Mouse (Mus musculus): ENCODE measurements around the gene Tcf21.

The Tcf21 gene

GRCm38 (mm10) chr10:22819871-22820590, at the start of gene Tcf21:
Tcf21 (minus strand) TSS chr10:22820174.
- DNase-seq (ENCODE audit: low spot score), result peak; percentile 67

DNA sequence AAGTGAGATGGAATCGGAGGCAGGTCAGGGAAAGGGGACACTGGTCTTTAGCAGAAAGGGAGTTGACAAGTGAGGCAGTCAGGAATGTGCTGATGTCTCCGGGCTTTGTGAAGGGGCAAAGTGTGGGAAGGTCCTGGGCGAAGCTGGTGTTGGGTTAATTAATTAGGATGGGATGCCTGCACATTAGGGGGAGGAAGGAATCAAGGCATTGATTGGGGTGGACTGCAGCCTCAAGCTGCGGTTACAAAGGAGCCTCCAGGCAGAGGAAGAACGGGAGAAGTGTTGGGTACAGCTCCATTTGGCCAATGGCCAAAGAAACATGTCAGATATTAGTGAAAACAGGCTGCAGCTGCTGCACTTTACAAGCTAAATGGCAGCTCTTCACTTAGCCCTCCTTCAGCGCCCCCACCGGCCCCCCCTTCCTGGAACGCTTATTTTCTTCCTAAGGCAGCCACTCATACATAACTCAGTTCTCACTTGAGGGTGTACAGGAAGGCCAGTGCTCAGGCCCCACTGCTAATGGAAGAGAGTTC, 48.5 kb upstream of the Tcf21 start:
- DNase-seq (ENCODE audit: low spot score), result no peak

- DNase-seq (ENCODE audit: low spot score), result no peak
Measured at GRCm38 (mm10) chr10:22867210-22867609, 47.2 kb upstream of the Tcf21 start.

DNA sequence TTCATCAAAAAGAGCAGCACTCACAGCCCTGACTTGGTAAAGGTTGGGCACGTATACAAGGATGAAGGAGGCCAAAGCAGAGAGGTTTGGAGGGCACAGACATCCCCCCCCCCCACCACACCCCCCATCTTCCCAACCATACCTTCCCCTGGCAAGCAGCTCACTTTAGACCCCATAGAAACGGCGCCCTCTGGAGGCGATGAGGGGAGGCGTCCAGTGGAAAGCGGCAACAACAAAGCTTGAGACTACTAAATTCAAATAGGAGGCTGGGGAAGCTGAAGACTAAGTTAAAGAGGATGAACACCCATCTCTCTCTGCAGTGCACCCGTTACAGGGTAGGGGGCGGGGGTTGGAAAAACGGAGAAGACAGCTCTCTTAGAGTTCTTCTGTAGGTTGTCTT, 38.1 kb upstream of the Tcf21 start:
- peak; percentile 42 for DNase-seq (ENCODE audit: low spot score)

- DNase-seq (ENCODE audit: low spot score), result no peak
Measured at GRCm38 (mm10) chr10:22854330-22854729, 34.4 kb upstream of the Tcf21 start.

DNA sequence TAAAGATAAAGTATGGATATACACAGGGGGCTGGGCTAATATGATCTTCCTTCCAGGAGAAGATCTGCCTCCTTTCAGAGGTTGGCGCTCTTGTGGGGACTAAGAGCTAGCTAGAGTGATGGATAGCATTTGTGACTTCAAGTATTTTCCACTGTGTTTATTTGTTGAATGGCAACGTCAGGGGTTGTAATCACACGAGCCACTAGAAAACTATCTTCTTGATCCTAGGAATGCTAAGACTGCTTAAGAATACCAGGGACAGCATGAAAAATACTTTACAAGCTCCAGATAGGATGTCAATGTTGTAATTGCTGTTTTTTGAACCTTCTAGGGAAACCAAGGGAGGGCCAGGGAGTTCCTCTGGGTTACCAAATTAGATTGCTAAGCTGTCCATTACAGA, 25.4 kb upstream of the Tcf21 start:
- DNase-seq (ENCODE audit: low spot score), result no peak

- no peak for DNase-seq (ENCODE audit: low spot score)
Measured at GRCm38 (mm10) chr10:22844731-22845130, 24.8 kb upstream of the Tcf21 start.

GRCm38 (mm10) chr10:22843440-22844361, 23.7 kb upstream of the Tcf21 start:
- DNase-seq (ENCODE audit: low spot score), result peak; percentile 64

- DNase-seq (ENCODE audit: low spot score), result peak; percentile 51
Measured at GRCm38 (mm10) chr10:22842781-22843439, 22.9 kb upstream of the Tcf21 start.

DNA sequence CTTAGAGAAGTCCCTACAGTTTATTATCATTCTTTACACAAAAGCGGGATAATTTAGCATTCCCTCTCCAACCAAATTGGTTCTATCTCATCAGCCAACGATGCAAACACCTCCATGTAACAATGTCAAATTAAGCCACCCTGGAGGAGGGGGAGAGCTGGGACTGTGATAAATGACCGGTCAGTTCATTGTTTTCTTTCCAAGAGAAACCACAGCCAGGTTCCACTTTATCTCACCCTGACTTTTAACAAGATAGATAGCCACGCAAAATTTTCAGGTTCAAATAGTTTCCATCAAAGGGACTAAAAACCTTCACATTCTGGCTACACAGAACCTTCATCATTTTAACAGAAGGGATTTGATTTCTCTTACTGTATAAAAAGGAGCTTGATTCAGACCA, 22.1 kb upstream of the Tcf21 start:
- peak; percentile 50 for DNase-seq (ENCODE audit: low spot score)

DNA sequence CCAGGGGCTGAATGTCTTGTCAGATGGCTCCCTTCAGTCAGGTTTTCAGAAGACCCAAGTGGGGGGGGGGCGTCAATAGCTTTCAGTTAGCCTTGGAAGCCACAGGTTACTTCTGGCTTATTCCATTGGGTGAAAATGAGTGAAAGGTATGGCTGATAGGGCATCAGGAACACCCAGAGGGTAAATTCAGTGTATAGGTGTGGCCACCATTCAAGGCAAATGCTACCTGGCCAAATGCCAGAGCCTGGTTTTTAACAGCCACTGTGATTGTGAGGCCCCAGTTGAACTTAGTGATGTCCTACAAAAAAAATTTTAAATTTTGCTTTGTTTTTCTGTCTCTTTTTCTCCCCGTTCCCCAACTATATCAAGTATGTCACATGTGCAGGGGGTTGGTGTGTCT, 6.3 kb upstream of the Tcf21 start:
- no peak for DNase-seq (ENCODE audit: low spot score)

DNA sequence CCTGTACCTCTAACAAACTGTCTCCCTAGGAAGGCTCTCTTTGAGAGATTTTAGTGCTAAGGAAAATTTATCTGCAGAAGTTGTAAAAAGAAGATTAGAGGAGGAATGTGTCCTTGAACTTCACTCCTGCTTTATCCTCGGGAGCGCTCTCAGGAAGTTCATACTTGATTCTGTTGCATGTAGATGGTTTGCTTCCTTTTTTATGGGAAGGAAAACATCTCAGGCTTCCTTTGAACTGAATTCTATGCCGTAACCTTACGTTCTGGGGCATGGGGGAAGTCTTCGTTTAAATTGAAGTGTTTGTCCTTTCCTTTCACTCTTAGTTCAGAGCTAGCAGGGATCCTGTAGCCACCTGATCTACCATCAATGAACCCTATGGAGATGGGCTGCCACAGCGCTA, 2.9 kb upstream of the Tcf21 start:
- DNase-seq (ENCODE audit: low spot score), result peak; percentile 16

GRCm38 (mm10) chr10:22822486-22822885, 2.5 kb upstream of the Tcf21 start:
- DNase-seq (ENCODE audit: low spot score), result no peak

GRCm38 (mm10) chr10:22821709-22822108, 1.7 kb upstream of the Tcf21 start:
- DNase-seq (ENCODE audit: low spot score), result peak; percentile 46

DNA sequence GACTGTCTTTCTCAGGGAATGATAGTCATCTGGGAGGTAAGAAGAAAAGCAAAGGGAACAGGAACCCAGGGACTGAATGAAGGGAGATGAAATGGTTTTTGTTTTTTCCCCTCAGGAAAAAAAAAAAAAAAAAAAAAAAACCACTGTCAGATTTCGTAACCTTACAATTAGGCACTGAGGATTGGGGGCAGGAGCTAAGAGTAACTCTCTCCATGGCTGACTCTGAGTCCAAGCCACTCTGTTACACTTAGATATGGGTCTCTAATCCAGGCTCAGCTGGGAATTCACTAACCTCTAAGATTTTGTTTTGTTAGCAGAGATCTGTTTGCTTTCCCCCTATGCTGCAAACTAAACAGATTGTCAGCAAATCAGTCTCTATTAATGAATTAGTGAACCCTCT, 1.3 kb upstream of the Tcf21 start:
- no peak for DNase-seq (ENCODE audit: low spot score)

DNA sequence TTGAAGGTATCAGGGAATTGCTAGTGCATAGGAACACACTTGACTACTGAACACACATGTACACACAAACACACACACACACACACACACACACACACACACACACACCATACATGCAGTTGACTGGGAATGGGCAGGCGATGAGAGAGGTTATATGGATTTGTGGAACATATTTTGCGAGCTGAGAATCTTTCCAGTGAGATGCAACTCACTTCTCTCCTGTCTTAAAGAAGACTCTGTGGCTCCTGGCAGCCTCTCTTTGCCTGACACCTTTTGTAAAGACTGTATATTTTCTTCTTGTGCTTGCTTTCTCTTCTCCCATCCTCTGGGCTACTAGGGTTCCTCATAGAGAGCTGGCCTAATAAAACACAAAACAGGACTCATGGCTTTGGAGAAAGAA, 867 bp upstream of the Tcf21 start:
- DNase-seq (ENCODE audit: low spot score), result peak; percentile 24

DNA sequence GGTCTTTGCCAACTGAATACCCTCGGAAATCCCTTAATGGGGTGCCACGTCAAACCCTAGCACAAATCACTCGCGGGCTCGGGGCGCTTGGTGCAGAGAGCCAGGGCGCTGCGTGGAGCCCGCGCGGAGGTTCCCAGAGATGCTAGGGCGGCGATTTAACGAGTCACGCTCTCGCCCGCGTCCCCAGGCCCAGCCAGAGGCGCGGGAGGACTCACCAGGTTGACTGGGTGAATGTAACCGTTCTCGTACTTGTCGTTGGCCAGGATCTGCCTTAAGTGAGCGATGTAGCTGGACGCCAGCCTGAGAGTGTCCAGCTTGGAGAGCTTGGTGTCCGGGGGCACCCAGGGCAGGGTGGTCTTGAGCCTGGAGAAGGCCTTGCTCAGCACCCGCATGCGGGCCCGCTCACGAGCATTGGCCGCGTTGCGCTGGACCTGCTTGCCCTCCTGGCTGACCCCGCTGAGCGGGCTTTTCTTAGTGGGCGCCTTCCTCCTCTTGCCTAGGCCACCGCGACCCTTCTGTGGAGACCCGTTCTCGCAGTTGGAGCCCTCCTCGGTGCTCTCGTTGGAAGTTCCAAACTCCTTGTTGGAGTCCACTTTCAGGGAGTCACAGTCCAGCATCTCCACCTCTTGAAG, 619 bp downstream of the Tcf21 start:
- peak; percentile 60 for DNase-seq (ENCODE audit: low spot score)

DNA sequence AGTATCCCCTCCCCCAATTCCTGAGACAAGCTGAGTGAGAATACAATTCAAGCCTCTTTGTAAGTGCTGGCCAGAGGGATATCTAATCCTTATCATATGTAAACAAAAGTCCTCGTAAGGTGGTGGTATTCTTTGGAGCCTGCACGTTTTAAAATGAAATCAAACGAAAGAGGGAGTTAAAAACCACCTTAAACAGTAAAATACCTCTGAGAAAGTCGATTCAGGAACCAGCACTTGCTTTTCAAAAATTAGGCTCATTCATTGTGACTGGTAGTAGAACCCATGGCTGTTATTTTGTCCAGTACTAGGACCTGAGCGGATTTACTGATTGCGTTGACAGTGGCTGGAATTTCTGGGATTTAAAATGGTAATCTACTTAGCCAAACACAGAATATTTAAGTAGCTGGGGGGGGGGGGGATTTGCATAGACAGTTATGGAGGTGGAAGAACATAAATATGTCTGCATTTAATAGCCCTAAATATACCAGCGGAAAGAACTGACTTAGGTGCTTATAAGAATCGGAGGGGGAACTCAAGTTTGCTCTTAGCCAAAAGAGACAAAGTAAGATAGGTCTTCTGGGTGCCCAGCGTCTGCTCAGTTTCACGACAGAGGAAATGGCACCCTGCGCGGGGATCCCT, 1.3 kb downstream of the Tcf21 start:
- no peak for DNase-seq (ENCODE audit: low spot score)

DNA sequence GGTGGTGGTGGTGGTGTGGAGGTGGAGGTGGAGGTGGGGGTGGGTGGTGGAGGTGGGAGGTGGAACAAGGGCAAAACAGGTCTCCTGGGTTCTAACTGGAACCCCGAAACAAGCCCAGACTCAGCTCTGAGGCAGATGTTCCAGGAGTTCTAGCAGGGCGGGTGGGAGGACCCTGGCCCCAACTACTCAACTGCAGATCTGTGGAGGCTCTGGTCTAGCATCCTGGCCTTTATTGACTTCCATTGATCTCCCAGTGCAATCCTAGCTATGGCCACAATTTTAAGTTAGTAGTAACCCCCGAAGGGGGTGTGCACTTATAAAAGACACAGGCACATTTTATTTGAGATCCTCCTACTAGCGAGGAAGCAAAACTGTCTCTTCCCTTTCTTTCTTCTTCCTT, 2.0 kb downstream of the Tcf21 start:
- DNase-seq (ENCODE audit: low spot score), result peak; percentile 46

DNA sequence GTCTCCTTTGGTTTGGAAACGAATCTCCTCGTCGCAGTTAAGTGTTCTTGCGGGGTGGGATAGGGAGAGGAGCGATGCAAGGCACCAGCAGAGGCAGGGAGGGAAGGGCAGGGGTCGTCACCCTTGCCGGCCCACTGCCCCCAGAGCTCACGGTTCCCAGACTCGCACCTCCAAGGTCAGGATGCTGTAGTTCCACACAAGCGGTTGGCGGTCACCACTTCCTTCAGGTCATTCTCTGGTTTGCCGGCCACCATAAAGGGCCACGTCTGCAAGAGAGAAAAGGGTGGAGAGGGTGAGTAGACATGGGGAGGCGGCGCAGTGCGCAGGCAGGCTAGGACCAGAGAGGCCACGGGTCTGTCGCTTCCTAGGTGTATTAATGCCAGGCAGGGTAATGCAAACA, 2.4 kb downstream of the Tcf21 start:
- peak; percentile 50 for DNase-seq (ENCODE audit: low spot score)

GRCm38 (mm10) chr10:22816237-22816762, 3.7 kb downstream of the Tcf21 start:
- DNase-seq (ENCODE audit: low spot score), result peak; percentile 63
